Mouse (Mus musculus): Measurements from ENCODE around the gene Sowahb.

Sowahb gene

DNA sequence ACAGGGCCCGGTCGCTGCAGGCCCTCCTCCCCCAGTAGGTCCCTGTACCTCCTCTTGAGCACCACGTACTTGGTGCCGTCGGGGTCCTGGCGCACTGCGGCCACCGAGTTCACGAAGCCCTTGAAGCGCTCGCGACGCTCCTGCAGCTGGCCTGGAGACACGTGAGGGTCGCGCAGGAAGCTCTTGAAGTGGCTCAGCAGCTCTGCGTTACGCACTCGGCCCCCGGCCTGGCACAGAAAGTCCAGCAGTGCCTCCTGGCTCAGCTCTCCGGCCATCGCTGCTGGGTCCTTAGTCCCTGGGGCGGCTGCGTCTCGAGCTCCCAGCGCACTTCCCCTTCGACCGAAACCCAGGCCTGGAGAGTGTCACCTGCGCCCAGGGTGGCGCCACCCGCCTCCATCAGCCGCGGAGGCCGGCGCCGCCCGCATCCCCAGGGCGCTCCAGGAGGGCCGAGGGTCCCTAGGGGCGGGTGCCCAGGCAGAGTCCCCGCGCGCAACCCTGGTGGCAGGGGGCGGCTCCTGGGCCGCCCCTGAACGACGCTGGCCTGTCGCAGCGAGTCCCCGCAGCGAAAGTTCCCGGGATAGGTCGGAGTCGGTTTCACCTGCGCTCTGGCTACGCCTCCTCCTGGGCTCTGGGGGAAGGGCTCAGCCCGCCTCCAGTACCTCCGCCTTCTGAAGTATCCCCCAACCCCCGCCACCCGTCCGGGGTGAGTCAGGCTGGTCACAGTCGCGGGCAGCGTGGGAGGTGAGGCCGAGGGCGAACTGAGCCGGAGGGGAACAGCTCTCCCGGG is at the start of gene Sowahb:
Gene Sowahb (minus strand): TSS at position 439 of the 787 bp plus-strand sequence.
- DNase-seq, result peak; percentile 75

DNA sequence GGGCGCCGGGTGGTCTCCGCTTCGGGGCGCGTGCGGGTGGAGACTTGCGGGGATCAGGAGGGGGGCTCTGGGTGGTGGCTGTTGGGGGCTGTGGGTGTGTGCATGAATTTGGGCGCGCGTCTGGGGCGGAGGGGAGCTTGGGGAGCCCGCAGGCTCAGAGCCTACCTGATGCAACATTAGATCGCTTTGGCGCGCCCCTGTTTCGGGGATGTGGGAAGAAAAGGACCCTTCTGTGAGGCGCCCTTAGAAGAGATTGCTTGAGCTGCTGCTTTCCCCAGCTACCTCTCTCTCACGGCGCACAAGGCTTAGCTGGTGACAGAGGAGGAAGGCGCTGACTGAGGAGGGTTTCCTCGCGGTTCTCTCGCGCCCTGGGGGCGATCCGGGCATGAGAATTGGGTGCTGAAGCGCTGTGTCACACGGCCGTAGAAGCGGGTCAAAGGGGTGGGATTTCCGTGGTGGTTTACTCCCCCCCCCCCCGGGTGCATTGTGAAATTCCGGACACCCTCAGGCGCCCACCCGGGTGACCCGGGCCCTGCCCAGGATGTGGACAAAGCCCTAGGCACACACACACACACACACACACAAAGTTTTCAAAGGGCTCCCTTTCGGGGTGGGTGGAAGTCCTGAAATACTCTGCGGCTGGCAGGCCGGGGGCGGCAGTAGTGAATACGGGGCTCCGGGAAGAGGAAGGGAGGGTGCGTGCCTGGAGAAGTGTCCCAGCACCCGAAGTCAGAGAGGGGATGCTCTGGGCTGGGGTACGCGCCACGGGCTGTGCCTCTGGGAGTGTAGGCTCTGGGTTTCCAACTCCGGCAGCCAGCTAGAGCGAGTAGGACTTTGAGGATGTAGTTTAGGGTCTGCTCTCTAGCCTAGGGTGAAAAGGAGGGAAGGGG is 49.1 kb upstream of the Sowahb start:
- peak; percentile 67 for DNase-seq

DNA sequence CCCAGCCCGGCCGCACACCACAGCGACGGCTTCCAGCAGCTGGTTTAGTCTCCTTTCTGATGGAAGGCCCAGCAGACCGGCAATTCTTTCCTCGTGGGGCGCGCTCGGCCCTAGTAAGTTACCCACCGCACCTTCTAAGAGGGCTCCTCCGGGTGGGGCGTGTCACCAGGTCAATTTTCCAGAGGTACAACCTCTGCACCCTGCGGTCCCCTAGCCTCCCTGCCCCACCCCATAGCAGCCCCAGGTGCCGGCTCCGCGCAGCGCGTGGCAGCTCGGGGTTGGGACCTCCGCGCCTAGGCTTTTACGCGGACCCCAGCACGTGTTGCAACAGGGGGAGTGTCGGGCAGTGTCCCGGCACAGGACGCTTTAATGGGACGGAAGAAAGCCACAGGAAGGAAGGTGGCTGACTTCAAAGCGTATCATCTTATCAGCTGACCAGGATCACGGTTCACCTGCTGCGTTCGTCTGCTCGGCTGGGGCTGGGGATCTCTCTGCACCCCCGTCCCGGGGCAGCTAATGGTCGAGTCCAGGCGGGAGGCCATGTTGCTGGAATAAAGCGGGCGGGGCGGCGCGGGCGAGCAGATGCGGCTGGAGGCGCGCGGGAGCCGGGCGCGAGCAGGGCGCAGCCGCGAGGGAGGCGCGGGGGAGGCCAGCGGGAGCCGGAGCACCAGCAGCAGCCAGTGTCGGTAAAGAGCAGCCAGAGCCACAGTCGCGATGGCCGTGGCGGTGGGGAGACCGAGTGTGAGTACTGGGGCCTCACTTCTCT is 48.2 kb upstream of the Sowahb start, which contains the start of gene Sept11:
Gene Sept11 (plus strand): TSS at position 581 of the 766 bp plus-strand sequence.
- DNase-seq, result peak; percentile 96

DNA sequence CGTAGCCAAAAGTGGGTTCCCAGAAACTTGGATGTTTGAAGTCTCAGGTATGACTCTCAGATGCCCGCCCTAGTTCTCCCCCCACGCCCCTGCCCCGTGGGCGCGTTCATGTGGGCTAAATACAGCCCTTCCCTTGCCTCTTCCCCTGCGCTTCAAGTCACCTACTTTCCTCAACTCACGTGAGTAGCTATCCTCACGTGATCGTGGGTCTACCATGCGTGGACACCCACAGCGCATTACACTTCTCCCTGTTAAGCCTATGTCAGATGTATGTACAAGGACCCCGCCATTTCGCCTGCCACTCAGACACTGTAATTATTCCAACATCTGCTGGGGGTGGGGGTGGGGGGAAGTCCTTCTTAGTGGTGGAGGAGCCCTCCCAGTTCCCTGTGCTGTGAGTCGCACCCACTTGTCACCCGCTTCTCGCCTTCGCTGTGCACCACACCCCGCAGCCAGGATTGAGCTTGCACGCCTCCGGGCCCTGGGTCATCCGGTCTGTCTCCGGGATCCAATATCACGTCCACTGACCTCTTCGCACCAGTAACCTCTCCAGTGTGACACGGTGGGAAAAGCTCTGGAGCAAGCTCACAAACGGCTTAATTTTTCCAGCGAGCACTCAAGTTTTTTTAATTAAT is 47.4 kb upstream of the Sowahb start:
- DNase-seq, result peak; percentile 56

DNA sequence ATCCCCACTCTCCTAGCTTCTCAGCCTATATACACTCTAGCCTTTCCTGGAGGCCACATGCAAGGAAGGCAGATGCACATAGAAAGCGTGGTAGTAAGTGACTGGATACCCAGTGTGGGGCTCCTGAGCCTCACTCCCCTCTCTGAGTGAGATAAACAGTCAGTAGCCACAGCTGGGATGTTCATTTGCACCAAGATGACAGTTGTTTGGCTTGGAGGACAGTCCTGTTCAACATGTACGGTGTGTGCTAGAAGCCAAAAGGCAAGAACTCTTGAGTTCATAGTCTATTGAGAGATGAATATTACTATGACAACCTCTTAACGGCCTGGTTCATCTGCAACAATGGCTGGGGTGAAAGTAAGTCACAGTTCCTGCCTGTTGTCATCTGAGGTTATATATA is 46.4 kb upstream of the Sowahb start:
- peak; percentile 72 for DNase-seq

DNA sequence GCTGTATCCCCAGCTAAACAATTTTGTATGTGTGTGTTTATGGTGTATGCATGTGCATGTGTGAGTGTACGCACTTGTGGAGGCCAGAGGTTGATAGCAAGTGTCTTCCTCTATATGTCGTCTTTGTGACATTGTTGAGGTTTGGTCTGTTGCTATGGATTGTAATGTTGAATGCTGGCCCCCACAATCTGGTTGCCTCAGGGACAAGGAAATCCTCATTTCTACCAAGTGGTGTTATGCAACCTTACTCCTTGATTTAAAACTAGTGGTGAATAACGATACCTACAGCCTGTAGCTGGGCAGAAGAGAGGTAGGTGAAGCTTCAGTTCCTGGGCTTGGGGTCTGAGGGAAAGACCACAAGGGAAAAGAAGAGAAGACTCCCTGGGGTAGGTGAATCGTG is 41.1 kb upstream of the Sowahb start:
- DNase-seq, result no peak

DNA sequence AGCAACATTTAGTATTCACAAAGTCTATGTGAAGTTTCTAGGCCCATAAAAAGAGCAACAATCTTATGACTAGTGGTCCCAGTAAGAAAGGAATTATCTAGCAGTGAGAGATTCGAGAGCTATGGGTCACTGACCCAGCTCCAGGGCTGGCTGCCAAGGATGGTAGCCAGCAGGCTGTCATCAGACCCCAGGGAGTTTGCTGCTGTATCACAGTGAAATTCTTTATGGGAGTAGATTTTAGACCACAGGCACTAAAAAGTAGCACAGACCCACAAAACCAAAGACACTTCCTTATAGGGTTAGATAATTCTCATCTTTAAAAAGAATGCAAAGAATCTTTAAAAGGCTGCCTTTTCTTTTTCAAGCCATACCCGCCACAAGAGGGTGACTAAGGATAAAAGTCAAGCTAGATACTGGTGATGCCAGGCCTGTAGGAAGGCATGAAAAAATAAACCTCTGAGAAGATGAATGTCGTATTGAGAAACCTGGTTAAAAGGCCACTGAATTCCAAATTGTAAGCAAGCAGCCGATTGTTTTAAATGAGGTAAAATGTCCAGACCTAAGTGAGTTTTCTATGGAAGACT is 40.3 kb upstream of the Sowahb start:
- peak; percentile 30 for DNase-seq

DNA sequence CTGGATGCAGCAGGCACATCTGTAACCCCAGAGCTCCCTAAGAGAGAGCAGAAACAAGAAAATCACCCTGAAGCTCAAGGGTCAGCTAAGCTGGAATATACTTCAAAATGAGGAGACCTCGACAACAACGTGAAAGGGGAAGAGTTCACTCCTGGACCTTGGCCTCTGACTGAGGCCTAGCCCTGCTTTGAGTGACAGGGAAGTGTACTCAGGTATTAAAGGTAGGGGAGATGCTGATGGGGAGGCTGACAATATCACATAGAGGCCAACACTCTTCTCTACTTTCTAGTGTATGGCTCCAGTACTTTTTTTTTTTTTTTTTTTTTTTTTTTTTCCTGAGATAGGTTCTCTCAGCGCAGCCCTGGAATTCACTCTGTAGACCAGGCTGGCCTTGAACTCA is 34.8 kb upstream of the Sowahb start:
- DNase-seq, result no peak

DNA sequence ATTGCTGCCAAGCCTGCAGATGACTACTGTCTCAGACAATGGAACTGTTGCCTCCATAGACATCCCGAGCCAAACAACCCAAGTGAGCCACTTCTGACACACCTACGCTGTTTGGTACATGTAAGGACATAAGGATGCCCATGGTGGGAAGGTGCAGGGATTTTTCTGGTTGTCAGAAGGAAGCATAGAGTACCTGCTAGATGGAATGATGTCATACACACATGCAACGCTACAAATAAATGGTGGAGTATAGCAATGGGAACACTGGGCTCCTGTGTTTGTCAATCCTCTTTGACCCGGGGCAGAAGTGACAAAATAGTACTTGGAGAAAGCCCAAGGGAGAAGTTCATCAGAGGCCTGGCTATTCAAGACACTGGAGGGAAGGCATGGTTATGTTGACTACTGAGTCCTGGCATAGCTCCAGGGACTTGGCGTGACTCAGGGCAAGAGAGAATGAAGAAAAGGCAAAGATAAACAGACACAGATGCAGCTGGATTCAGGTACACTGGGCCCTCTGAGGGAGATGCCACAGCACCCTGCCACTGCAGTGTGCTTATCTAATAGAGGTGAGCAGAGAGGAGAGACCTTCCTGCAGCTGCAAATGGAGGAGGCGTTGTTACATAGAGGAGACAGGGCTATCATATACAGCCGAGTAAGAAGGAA is 33.0 kb upstream of the Sowahb start:
- DNase-seq, result no peak

DNA sequence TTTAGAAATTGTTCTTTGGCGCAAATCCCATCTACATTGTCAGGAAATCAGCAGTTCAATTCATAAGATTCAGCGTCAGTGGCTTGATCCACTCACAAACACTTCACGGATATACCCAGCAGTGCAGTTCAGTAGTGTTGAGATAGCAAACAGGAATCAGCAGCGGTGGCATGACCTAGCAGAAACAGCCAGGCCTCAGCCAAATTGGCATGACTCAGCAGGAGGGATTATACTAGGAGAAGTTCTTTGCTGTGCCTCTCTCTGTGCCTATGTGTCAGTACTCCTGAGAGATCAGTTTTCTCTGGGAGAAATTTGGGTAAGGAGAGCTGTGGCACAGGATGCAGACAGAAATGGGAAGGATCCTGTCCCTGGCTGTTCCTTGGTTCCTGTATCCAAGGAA is 16.0 kb upstream of the Sowahb start:
- DNase-seq, result no peak

DNA sequence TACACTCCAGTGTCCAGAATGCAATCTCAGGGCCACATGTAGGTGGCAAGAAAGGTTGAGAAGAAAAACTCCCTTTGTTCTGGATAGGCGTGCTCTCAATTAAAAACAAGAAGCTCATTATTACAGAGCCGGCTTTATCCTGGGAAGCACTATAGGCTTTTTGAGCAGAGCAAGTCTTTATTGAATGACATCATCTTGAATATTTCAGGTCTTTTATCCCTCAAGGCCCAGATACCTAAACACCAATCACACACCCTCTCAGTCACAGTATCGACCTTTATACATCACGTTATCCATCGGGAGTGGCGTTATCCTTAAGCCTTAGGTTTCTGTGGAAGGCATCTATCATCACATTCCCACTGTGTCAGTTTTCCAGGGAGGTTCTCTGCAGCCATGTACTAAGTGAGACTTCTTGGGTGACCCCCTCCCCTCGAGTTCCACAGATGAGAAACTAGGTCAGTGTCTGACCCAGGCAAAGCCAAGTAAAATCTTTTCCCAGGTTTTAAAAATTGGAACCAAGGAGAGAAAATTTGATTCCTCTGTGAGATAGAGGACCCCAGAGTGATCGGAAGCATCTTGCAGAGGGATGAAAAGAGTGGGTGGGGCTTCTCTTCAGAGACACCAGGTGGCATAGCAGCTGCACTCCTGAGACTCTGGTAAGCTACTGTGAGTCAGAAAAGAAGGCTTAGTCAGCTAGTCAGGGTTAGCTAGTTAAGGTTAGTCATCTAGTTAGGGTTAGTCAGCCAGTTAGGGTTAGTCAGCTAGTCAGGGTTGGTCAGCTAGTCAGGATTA is 9.0 kb upstream of the Sowahb start:
- DNase-seq, result no peak

DNA sequence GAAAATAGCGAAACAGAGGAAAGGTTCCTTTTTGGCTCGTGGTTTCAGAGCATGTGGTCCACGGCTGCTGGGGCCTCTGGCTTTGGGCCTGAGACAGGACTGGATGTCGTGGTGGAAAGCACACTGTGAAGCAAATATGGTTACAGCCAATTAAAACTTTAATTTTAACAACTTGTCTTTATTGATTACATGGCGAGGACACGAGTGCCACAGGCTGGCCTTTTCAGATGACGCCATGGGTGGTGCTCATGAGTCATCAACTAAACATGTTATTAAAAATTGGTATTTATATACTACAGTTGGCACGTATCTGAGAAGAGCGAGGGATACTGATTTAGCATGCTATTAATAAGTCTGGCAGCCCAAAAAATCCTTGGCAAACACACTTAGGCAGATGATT is 7.1 kb upstream of the Sowahb start:
- DNase-seq, result no peak

DNA sequence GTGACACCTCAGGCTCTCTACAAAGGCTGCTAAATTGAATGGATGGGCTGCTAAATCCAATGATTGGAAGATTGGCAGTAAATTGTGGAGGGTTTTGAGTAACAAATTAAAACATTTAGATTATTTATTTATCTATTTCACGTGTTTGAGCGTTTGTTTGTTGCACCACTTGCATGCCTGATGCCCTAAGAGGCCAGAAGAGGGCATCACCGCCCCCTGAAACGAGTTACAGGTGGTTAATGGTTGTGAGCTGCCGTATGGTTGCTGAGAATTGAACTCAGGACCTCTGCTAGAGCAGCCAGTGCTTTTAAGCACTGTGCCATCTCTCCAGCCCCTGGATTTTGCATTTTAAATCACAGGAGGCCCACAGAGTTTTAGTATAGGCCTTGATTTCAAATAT is 6.2 kb upstream of the Sowahb start:
- DNase-seq, result no peak

DNA sequence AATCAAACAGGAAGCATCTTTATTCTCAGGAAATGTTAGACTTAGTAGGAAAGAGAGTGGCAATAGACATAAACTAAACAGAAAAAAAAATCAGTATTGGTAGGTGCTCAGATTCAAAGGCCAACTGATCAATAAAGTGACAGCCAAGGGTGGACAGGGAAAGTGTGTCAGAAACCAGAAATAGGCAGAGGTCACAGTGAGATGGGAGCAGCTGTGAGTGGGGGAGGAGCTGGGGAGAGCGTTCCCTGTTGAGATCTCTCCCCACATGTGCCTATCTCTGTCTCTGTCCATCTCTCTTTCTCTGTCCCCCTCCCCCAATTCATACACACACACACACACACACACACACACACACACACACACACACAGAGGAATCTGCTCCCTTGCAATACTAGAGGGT is 5.1 kb upstream of the Sowahb start:
- DNase-seq, result no peak

DNA sequence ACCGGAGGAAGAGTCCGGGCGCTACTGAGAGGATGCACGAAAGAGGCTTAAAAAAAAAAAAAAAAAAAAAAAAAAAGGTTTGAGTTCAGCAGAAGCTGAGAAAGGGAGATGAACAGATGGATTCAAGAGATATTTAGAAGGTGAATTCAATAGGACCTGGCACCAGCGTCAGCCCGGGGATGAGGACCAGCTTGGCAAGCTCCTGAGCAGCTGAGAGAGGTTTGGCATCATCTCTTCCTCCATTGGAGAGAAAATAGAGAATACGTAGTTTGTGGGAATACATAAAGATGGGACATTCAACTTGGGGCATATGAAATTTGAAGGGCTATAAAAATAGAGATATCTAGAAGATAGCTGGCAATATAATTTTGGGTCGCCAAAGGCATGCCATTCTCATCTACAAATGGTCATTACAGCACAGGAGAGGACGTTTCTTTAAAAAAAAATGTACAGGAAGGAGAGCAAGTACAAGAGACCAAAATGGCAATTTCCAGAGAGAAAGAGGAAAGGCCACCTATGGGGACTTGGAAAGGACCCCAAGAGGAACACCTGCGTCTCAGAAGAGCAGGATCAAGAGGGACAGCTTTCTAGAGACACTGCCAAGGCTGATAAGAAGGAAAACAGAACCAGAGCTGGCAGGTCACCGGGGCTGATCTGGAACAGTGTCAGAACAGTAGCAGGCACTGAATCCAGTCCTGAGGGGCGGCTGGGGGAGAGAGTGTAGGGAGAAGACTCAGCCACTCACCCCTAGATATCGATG is 3.8 kb upstream of the Sowahb start:
- DNase-seq, result no peak

DNA sequence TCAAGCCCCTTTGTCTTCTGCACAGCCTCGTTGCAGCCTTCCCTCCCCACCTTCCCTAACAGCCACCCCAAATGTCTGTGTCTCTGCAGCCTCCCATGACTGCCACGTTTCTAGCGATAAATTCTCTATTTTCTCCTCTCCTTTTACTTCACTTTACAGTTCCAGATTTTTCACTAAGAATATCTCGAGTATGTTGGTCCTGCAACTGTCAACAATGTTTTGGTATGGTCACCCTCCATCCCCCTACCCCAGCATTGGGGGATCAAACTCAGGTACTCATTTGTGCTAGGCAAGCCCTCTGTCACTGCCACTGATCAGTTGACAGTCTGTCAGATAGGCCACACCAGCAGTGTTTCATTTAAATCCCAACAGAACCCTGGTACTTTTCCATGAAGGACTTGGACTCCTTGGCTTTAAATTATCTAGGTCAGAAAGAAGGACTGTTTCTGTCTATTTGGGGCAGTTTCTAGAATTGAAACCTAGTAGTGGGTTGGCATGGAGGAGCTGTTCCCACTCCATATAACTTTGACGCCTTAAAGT is 1.6 kb upstream of the Sowahb start:
- no peak for DNase-seq

DNA sequence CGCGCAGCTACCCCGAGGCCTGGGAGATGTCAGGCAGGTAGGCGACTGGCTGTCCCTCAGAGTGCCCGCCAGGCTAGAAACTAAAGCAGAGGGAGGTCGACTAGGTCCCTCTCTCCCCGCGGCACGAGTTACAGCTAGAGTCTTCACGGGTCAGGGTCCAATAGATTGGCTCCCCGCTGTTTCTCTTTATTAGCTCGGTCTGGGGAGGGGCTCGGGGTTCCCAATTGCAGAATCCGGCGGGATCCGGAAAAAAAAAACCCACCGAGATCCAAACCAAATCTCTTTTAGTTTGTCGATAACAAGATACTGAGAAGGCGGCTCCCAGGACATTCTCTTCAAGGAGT is 521 bp upstream of the Sowahb start:
- no peak for DNase-seq

DNA sequence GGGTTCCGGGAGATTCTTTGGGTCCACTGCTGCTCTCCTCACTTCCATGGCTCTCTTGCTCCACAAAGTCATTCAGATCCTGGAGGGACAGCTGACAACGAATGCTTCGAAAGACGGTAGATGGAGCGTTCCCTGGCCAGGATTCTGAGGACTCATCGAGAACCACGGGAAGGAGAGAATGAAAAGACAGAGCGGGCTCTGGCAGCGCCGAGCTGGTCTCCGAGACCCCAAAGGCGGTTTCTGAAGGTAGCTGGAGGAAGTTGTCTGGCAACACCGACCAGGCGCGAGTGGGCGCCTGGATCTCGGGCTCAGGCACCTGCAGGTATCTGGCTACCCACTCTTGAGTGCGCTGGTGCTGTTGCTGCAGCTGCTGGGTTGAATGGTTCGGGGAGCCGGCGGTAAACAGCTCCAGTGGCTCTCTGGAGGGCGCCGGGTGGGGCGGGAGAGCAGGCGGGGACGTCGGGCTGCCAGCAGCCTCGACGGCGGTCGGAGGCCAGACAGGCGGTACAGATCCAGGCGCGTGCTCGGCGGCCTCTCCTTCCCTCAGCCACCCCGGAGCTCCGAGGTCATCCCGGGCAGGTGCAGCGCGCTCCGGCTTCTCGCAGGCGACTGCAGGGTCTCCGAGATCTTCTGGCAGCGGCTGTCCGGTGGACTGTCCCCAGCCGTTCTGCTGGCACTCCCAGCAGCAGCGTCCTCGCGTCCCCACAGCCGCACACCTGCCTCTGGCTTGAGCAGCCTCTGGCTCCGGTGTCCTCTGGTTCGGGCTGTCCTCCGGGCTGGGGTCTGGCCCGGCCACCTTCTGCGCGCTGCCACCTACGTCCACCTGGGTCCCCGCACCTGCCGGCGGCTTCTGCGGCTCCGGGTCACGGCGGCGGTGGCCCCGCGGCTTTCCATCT is 886 bp downstream of the Sowahb start:
- DNase-seq, result no peak
